Mouse (Mus musculus) embryonic facial prominence, embryonic 12.5 days (tissue): ENCODE measurements around the gene D17Wsu92e. TPM values are rescaled to one million over a fixed set of nuclear protein-coding genes. Genes with fewer than 3 reads are reported as not detected.

Experiments
- ATAC-seq: fragments of 200-750 bp; cut with Nextera tagmentation; 2 replicates; pipeline ENCODE4 v1.8.0; 2017; ENCODE audit not compliant: insufficient number of reproducible peaks, insufficient read depth, low FRiP score, low TSS enrichment
- H3K27ac ChIP-seq: fragments of 300-500 bp; sonication (generic); 2 replicates; pipeline ENCODE4 v1.5.1; 2016; ENCODE audit warnings: mild to moderate bottlenecking
- H3K27me3 ChIP-seq: fragments of 300-500 bp; sonication (generic); 2 replicates; pipeline ENCODE4 v1.6.1; 2016; ENCODE audit warnings: mild to moderate bottlenecking, moderate library complexity
- H3K36me3 ChIP-seq: fragments of 300-500 bp; sonication (generic); 2 replicates; pipeline ENCODE4 v1.6.1; 2016; ENCODE audit warnings: mild to moderate bottlenecking
- H3K4me1 ChIP-seq: fragments of 300-500 bp; sonication (generic); 2 replicates; pipeline ENCODE4 v1.6.1; 2016
- H3K4me2 ChIP-seq: fragments of 300-500 bp; sonication (generic); replicated peaks from 2 replicates; pipeline ENCODE4 v1.6.1; 2016; ENCODE audit warnings: mild to moderate bottlenecking, moderate library complexity
- H3K4me3 ChIP-seq: fragments of 300-500 bp; sonication (generic); 2 replicates; pipeline ENCODE4 v1.5.1; 2016; ENCODE audit warnings: mild to moderate bottlenecking
- H3K9ac ChIP-seq: fragments of 300-500 bp; sonication (generic); 2 replicates; pipeline ENCODE4 v1.6.1; 2016; ENCODE audit warnings: mild to moderate bottlenecking, moderate library complexity
- H3K9me3 ChIP-seq: fragments of 300-500 bp; sonication (generic); 2 replicates; pipeline ENCODE4 v1.6.1; 2016; ENCODE audit warnings: mild to moderate bottlenecking, moderate library complexity
- WGBS: fragments of 180-500 bp; shearing (Covaris S2); methylation state at CpG from one replicate; pipeline ENCODE4 v1.1.7; 2016; 5-methylcytosine and 5-hydroxymethylcytosine counted together
- polyA plus RNA-seq: library from polyadenylated mRNA; unstranded; fragments of >200 nt; fragmentation: Nextera tagmentation; extraction: Ambion mirVana; gene quantifications from 2 replicates; pipeline ENCODE4 v1.2.1, GENCODE M21; 2016

The D17Wsu92e gene
- polyA plus RNA-seq = 17.9 and 18.9 TPM in 2 replicates

GRCm38 (mm10) chr17:27820568-27821406 lies at the start of gene D17Wsu92e:
Gene D17Wsu92e, minus strand, starts transcription at chr17:27820648.
- no peaks in the 10 kb centered on the region for H3K36me3 ChIP-seq
- H3K27ac ChIP-seq = peak within 1 kb of the TSS; percentile 87
- H3K27me3 ChIP-seq = no peaks in the 10 kb centered on the region
- WGBS = 3% methylated on average over 35 of the region's 56 CpGs
- H3K4me3 ChIP-seq = peak within 1 kb of the TSS; percentile 100
- H3K4me2 ChIP-seq = peak within 1 kb of the TSS; percentile 94
- H3K9ac ChIP-seq = peak within 1 kb of the TSS; percentile 99
- peak; percentile 91 for ATAC-seq
- H3K4me1 ChIP-seq = peaks cover 22% of the 10 kb centered on the region
- H3K9me3 ChIP-seq = no peaks in the 10 kb centered on the region

- ATAC-seq = no peak
- Histone ChIP-seq H3K9me3 (no peaks in the 10 kb centered on the region), H3K4me3 (no peak overlapping the region), H3K9ac (no peak overlapping the region), H3K4me1 (no peaks in the 10 kb centered on the region), H3K27me3 (no peaks in the 10 kb centered on the region), H3K27ac (no peak overlapping the region), H3K4me2 (no peak overlapping the region), H3K36me3 (peaks cover 6% of the 10 kb centered on the region; the same call in 1 of the 2 replicates)
- WGBS = 88% methylated on average over 4 of the region's 4 CpGs
Measured at GRCm38 (mm10) chr17:27866737-27867136, 46.3 kb upstream of the D17Wsu92e start.

DNA sequence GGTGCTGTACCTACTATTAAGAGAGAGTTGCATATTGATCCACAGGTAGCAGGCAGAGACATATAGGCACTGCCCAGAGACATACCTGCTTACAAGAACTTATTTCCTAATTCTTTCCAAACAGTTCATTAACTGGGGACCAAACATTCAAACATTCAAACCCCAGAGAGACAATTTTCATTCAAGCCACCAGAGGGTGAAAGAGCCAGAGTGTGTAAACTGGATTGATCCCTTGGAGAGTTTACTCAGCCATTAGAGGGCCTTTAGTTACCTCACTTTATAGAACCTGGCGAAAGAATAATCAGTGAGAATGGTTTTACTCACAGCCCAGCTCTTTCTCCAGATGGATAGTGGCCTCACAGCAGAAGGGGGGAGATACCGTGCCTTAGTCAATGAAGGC lies 45.0 kb upstream of the D17Wsu92e start:
- Histone ChIP-seq H3K27ac (no peak overlapping the region), H3K9ac (no peak overlapping the region), H3K9me3 (no peaks in the 10 kb centered on the region), H3K4me2 (no peak overlapping the region), H3K4me1 (no peaks in the 10 kb centered on the region), H3K27me3 (no peaks in the 10 kb centered on the region), H3K4me3 (no peak overlapping the region), H3K36me3 (peaks cover 6% of the 10 kb centered on the region; the same call in 1 of the 2 replicates)
- 83% methylated on average over 2 of the region's 2 CpGs for WGBS
- no peak for ATAC-seq

- Histone ChIP-seq H3K4me2 (no peak overlapping the region), H3K9ac (no peak overlapping the region), H3K36me3 (peaks cover 5% of the 10 kb centered on the region), H3K27me3 (no peaks in the 10 kb centered on the region), H3K4me1 (peaks cover 16% of the 10 kb centered on the region), H3K27ac (no peak overlapping the region), H3K4me3 (no peak overlapping the region), H3K9me3 (no peaks in the 10 kb centered on the region)
- no peak for ATAC-seq
- 42% methylated on average over 2 of the region's 2 CpGs for WGBS
Measured at GRCm38 (mm10) chr17:27859131-27859530, 38.7 kb upstream of the D17Wsu92e start.

DNA sequence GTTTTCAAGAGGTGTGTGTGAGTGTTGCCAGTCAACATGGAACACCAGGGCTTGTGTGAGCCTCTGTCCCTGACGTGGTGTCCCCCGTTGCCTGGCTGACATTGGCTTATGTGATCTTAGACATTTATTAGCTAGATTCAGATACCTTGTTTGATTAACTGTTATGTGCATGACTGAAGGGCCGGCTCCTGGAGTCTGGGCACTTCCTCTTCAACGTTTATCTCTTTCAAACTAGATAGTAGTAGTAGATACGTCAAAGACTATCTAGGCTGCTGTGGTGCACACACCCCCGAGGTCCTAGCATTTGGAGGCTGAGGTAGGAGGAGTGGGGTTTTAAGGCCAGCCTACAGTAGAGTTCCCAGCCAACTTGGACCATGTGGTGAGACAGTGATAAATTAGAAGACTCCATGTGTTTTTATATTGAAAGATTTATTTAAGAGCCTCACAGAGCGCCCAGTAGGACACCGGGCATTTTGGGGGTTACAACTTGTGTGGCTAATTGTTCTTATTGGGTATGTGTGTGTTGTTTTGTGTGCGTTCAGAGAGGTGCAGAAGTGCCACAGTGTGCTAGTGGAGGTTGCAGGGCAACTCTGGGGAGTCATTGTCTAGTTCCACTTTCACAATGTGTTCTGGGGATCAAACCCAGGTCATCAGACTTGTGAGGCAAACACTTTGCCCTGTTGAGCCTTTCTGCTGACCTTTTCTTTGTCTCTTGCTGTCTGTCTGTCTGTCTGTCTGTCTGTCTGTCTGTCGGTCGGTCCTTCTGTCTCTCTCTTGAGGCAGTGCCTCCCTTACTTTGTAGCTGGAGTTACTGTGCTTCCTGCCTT lies 37.4 kb upstream of the D17Wsu92e start:
- H3K9me3 ChIP-seq = no peaks in the 10 kb centered on the region
- H3K27ac ChIP-seq = no peak overlapping the region
- H3K9ac ChIP-seq = peak overlapping the region; percentile 92
- no peak for ATAC-seq
- H3K4me3 ChIP-seq = peak overlapping the region; percentile 93
- H3K4me2 ChIP-seq = peak overlapping the region; percentile 84
- H3K36me3 ChIP-seq = peaks cover 16% of the 10 kb centered on the region
- peaks cover 16% of the 10 kb centered on the region for H3K4me1 ChIP-seq
- WGBS = 55% methylated on average over 11 of the region's 11 CpGs
- no peaks in the 10 kb centered on the region for H3K27me3 ChIP-seq

GRCm38 (mm10) chr17:27856798-27857648 lies 36.6 kb upstream of the D17Wsu92e start:
- H3K27me3 ChIP-seq = no peaks in the 10 kb centered on the region
- peak overlapping the region; percentile 78 for H3K27ac ChIP-seq
- peak overlapping the region; percentile 92 for H3K9ac ChIP-seq
- peaks cover 16% of the 10 kb centered on the region for H3K4me1 ChIP-seq
- peak overlapping the region; percentile 84 for H3K4me2 ChIP-seq
- H3K36me3 ChIP-seq = peaks cover 24% of the 10 kb centered on the region
- 2% methylated on average over 51 of the region's 52 CpGs for WGBS
- H3K4me3 ChIP-seq = peak overlapping the region; percentile 93
- H3K9me3 ChIP-seq = no peaks in the 10 kb centered on the region
- peak; percentile 36; the same call in 1 of the 2 replicates for ATAC-seq

- Histone ChIP-seq H3K4me1 (peaks cover 16% of the 10 kb centered on the region), H3K9me3 (no peaks in the 10 kb centered on the region), H3K4me3 (peak within 1 kb of the TSS; percentile 93), H3K27me3 (no peaks in the 10 kb centered on the region), H3K9ac (peak within 1 kb of the TSS; percentile 92), H3K36me3 (peaks cover 28% of the 10 kb centered on the region), H3K4me2 (peak within 1 kb of the TSS; percentile 84), H3K27ac (peak within 1 kb of the TSS; percentile 78)
- WGBS = under 1% methylated on average over 52 of the region's 54 CpGs
- ATAC-seq = peak; percentile 75
Measured at GRCm38 (mm10) chr17:27856265-27856797, 35.9 kb upstream of the D17Wsu92e start, which contains the start of gene Uhrf1bp1. Gene Uhrf1bp1, plus strand, starts transcription at chr17:27856441.

GRCm38 (mm10) chr17:27851076-27851475 lies 30.6 kb upstream of the D17Wsu92e start:
- no peaks in the 10 kb centered on the region for H3K4me1 ChIP-seq
- WGBS = 84% methylated on average over 3 of the region's 3 CpGs
- peaks cover 73% of the 10 kb centered on the region for H3K36me3 ChIP-seq
- H3K9me3 ChIP-seq = no peaks in the 10 kb centered on the region
- H3K4me2 ChIP-seq = no peak overlapping the region
- H3K27ac ChIP-seq = no peak overlapping the region
- no peak overlapping the region for H3K4me3 ChIP-seq
- H3K9ac ChIP-seq = no peak overlapping the region
- ATAC-seq = no peak
- no peaks in the 10 kb centered on the region for H3K27me3 ChIP-seq

DNA sequence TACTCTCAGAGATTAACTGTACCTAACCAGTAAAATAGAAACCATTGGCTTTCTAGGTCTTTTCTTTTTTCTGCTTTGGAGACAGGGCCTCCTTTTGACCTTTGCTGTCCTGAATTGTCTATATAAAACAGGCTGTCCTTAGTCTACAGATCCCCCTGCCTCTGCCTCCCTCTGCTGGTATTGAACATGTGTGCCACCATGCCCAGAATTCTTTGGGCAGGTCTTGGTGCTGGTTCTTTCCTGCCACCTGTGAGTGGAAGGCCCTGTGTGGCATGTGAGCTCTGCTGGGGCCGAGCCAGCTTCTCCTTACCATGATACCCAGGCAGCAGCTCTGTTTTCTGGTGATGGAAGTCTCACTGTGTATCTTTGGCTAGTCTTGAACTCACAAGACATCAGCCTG lies 27.9 kb upstream of the D17Wsu92e start:
- Histone ChIP-seq H3K36me3 (peaks cover 84% of the 10 kb centered on the region), H3K4me2 (no peak overlapping the region), H3K4me1 (no peaks in the 10 kb centered on the region), H3K27me3 (no peaks in the 10 kb centered on the region), H3K9me3 (no peaks in the 10 kb centered on the region), H3K27ac (no peak overlapping the region), H3K4me3 (no peak overlapping the region), H3K9ac (no peak overlapping the region)
- WGBS = 94% methylated on average over 1 of the region's 1 CpGs
- ATAC-seq = no peak

DNA sequence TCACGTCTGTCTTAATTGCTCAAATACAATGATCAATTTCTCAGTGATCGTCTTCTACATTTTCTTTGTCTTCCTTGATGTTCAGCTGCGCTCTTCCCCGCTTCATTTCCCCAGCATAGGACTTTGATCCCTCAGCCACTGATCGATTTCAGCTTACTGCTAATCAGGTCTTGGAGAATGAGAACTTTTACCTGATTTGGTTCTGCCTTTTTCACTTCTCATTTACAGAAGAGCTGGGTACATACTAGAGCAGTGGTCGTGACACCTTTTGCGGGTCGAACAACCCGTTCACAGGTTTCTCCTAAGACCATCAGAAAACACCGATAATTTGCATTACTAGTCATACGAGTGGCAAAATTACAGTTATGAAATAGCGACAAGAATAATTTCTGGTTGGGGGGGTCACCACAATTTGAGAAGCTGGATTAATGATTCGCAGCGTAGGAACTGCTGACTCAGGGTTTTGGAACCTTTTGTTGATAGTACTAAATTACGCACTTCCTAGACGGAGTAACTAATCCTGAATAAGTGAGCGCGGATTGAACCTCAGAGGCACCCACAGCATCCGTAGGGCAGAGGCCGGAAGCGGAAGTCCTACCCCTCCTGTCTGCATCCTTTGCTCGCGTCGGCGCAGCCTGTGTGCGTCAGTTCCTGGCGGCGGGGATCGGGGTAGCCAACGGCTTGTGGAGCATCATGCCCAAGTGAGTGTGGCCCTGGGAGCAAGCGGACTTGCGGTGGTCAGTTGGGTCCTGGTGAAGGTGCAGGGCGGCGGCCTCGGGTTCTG lies 19.2 kb upstream of the D17Wsu92e start:
- 3% methylated on average over 35 of the region's 35 CpGs for WGBS
- H3K4me2 ChIP-seq = peak overlapping the region; percentile 72
- peak overlapping the region; percentile 36; the same call in 1 of the 2 replicates for H3K27ac ChIP-seq
- peaks cover 22% of the 10 kb centered on the region for H3K36me3 ChIP-seq
- peaks cover 9% of the 10 kb centered on the region for H3K4me1 ChIP-seq
- H3K4me3 ChIP-seq = peak overlapping the region; percentile 92
- H3K27me3 ChIP-seq = no peaks in the 10 kb centered on the region
- peak overlapping the region; percentile 83 for H3K9ac ChIP-seq
- ATAC-seq = peak; percentile 92
- H3K9me3 ChIP-seq = no peaks in the 10 kb centered on the region
